Mouse (Mus musculus): ENCODE data around the gene Olfr102.
A peak's percentile ranks its signal among the peaks of the same experiment; 100 is the strongest.

The Olfr102 gene

GRCm38 (mm10) chr17:37316954-37317353 lies at the start of gene Olfr102:
Olfr102 (minus strand) TSS chr17:37317054.
- DNase-seq (ENCODE audit: low spot score in 2 of 2), result no peak

- no peak for DNase-seq (ENCODE audit: low spot score in 2 of 2)
These were observed 42.4 kb upstream of the Olfr102 start, which contains the start of gene Olfr104-ps for GRCm38 (mm10) chr17:37359282-37359681. Olfr104-ps (plus strand) TSS chr17:37359582.

- no peak for DNase-seq (ENCODE audit: low spot score in 2 of 2)
These were observed 22.7 kb upstream of the Olfr102 start, which contains the start of gene Olfr103 for GRCm38 (mm10) chr17:37339598-37339997. Olfr103 (minus strand) TSS chr17:37339698.

GRCm38 (mm10) chr17:37310146-37310699 lies 6.6 kb downstream of the Olfr102 start:
- no peak for DNase-seq (ENCODE audit: low spot score in 2 of 2)

- no peak for DNase-seq (ENCODE audit: low spot score in 2 of 2)
These were observed 8.4 kb downstream of the Olfr102 start for GRCm38 (mm10) chr17:37308483-37308882.

GRCm38 (mm10) chr17:37304213-37304612 lies 12.6 kb downstream of the Olfr102 start, which contains the start of gene Olfr101:
Olfr101 (minus strand) TSS chr17:37304313.
- DNase-seq (ENCODE audit: low spot score in 2 of 2), result no peak

- DNase-seq (ENCODE audit: low spot score in 2 of 2), result no peak
These were observed 33.5 kb downstream of the Olfr102 start, which contains the start of gene Olfr99 for GRCm38 (mm10) chr17:37283360-37283759. Olfr99 (minus strand) TSS chr17:37283460.

GRCm38 (mm10) chr17:37280331-37280730 lies 36.5 kb downstream of the Olfr102 start:
- no peak for DNase-seq (ENCODE audit: low spot score in 2 of 2)

GRCm38 (mm10) chr17:37276573-37276972 lies 40.3 kb downstream of the Olfr102 start:
- no peak for DNase-seq (ENCODE audit: low spot score in 2 of 2)

- no peak for DNase-seq (ENCODE audit: low spot score in 2 of 2)
These were observed 41.1 kb downstream of the Olfr102 start for GRCm38 (mm10) chr17:37275626-37276248.

- DNase-seq (ENCODE audit: low spot score in 2 of 2), result peak in 1 of 2 experiments; percentile 6
These were observed 46.2 kb downstream of the Olfr102 start for GRCm38 (mm10) chr17:37270702-37271092.

GRCm38 (mm10) chr17:37270058-37270701 lies 46.7 kb downstream of the Olfr102 start, which contains the start of gene H2-M3:
H2-M3 (plus strand) TSS chr17:37270220.
- DNase-seq (ENCODE audit: low spot score in 2 of 2), result peak; percentile 78 to 95

GRCm38 (mm10) chr17:37263626-37264025 lies 53.2 kb downstream of the Olfr102 start, which contains the start of gene Olfr98:
Olfr98 (minus strand) TSS chr17:37263749.
- DNase-seq (ENCODE audit: low spot score in 2 of 2), result no peak
